Mouse (Mus musculus) CH12.LX (cell line): ENCODE results near the gene Ist1. TPM values are rescaled to one million over a fixed set of nuclear protein-coding genes. Genes with fewer than 3 reads are reported as not detected.
A peak's percentile ranks its signal among the peaks of the same experiment; 100 is the strongest.

Source experiments
- DNase-seq: peaks from one replicate; pipeline ENCODE4 v3.0.0-alpha.2; 2013; ENCODE audit errors: extremely low read depth
- H3K27ac ChIP-seq: 2 replicates; pipeline ENCODE4 v1.5.1; 2012; ENCODE audit warnings: low read depth, mild to moderate bottlenecking, control low read depth, moderate library complexity; ENCODE audit not compliant: insufficient read depth
- H3K27me3 ChIP-seq: replicated peaks from 2 replicates; pipeline ENCODE3; 2012; ENCODE audit warnings: inconsistent platforms
- H3K36me3 ChIP-seq, 2 experiments: replicated peaks in 1 of 2; 2 replicates each; pipeline versions ENCODE3 to v1.6.1; 2012; ENCODE audit warnings: inconsistent platforms in 1 of 2, low read length in 1 of 2, mild to moderate bottlenecking in 1 of 2, mixed read lengths in 1 of 2, moderate library complexity in 1 of 2; ENCODE audit not compliant: control insufficient read depth in 1 of 2, insufficient read depth in 1 of 2
- H3K4me1 ChIP-seq, 2 experiments: 2 replicates each; pipeline ENCODE4 v1.6.1; 2012; ENCODE audit warnings: inconsistent platforms in 1 of 2, moderate library complexity in 1 of 2; ENCODE audit not compliant: insufficient read depth in 2 of 2, control insufficient read depth in 1 of 2
- H3K4me2 ChIP-seq: 2 replicates; pipeline ENCODE4 v1.6.1; 2012; ENCODE audit warnings: low read depth, mild to moderate bottlenecking, control low read depth; ENCODE audit not compliant: poor library complexity, insufficient read depth, severe bottlenecking
- H3K4me3 ChIP-seq, 3 experiments: fragments of 150-350 bp in 1 of 3; sonication (generic) in 1 of 3; replicated peaks in 1 of 3; 2 replicates each; pipeline versions ENCODE3 to v1.5.1; 2011 to 2012; ENCODE audit warnings: low read depth in 2 of 3, low read length in 2 of 3, mild to moderate bottlenecking in 2 of 3, moderate library complexity in 2 of 3, control low read depth in 1 of 3, improper control_type of control experiment in 1 of 3, inconsistent platforms in 1 of 3, mixed read lengths in 1 of 3; ENCODE audit not compliant: poor library complexity in 1 of 3
- H3K79me2 ChIP-seq: replicated peaks from 2 replicates; pipeline ENCODE4 v1.6.1; 2012; ENCODE audit warnings: mild to moderate bottlenecking, moderate library complexity; ENCODE audit not compliant: control insufficient read depth, poor library complexity, insufficient read depth, severe bottlenecking; ENCODE audit errors: extremely low read depth
- H3K9ac ChIP-seq: 2 replicates; pipeline ENCODE4 v1.6.1; 2012; ENCODE audit warnings: low read depth, mild to moderate bottlenecking, control low read depth, moderate library complexity; ENCODE audit not compliant: insufficient read depth
- H3K9me3 ChIP-seq: replicated peaks from 2 replicates; pipeline ENCODE3; 2012; ENCODE audit warnings: low read length, inconsistent platforms, mixed read lengths
- CHD1 ChIP-seq: IDR thresholded peaks from 2 replicates; pipeline ENCODE4 v1.6.1; 2012; ENCODE audit warnings: low read depth, low read length, improper control_type of control experiment, inconsistent platforms
- CHD2 ChIP-seq: IDR thresholded peaks from 2 replicates; pipeline ENCODE4 v1.6.1; 2011; ENCODE audit warnings: low read length, improper control_type of control experiment
- CTCF ChIP-seq, 2 experiments: IDR thresholded peaks in 1 of 2; conservative IDR thresholded peaks in 1 of 2; 2 replicates each; pipeline ENCODE4 v1.5.1; 2011 to 2012; ENCODE audit warnings: low read depth in 2 of 2, low read length in 2 of 2, improper control_type of control experiment in 1 of 2, inconsistent platforms in 1 of 2, mild to moderate bottlenecking in 1 of 2, moderate library complexity in 1 of 2
- ELF1 ChIP-seq: IDR thresholded peaks from 2 replicates; pipeline ENCODE4 v1.6.1; 2014; ENCODE audit warnings: low read depth, mild to moderate bottlenecking, inconsistent platforms, low read length, improper control_type of control experiment
- EP300 ChIP-seq: IDR thresholded peaks from 2 replicates; pipeline ENCODE4 v1.6.1; 2011; ENCODE audit warnings: low read length, improper control_type of control experiment
- ETS1 ChIP-seq: conservative IDR thresholded peaks from 2 replicates; pipeline ENCODE4 v1.6.1; 2012; ENCODE audit warnings: low read depth, mild to moderate bottlenecking, inconsistent platforms, low read length, improper control_type of control experiment, moderate library complexity
- KAT2A ChIP-seq: IDR thresholded peaks from 2 replicates; pipeline ENCODE4 v1.6.1; 2012; ENCODE audit warnings: low read length, improper control_type of control experiment, inconsistent platforms; ENCODE audit not compliant: insufficient replicate concordance
- MAFK ChIP-seq: IDR thresholded peaks from 2 replicates; pipeline ENCODE4 v1.6.1; 2011; ENCODE audit warnings: low read length, improper control_type of control experiment; ENCODE audit not compliant: insufficient replicate concordance
- MAX ChIP-seq: IDR thresholded peaks from 2 replicates; pipeline ENCODE4 v1.6.1; 2011; ENCODE audit warnings: low read length, improper control_type of control experiment
- MAZ ChIP-seq: IDR thresholded peaks from 2 replicates; pipeline ENCODE4 v1.6.1; 2012; ENCODE audit warnings: low read depth, mild to moderate bottlenecking, inconsistent platforms, low read length, improper control_type of control experiment, moderate library complexity
- MXI1 ChIP-seq: IDR thresholded peaks from 2 replicates; pipeline ENCODE4 v1.6.1; 2011; ENCODE audit warnings: mild to moderate bottlenecking, low read depth, low read length, improper control_type of control experiment
- NRF1 ChIP-seq: IDR thresholded peaks from 2 replicates; pipeline ENCODE4 v1.6.1; 2014; ENCODE audit warnings: low read depth, mild to moderate bottlenecking, inconsistent platforms, low read length, improper control_type of control experiment, moderate library complexity
- PAX5 ChIP-seq: IDR thresholded peaks from 2 replicates; pipeline ENCODE4 v1.6.1; 2012; ENCODE audit warnings: low read length, inconsistent platforms, mixed read lengths
- POLR2A ChIP-seq: IDR thresholded peaks from 2 replicates; pipeline ENCODE4 v1.6.1; 2011; ENCODE audit warnings: low read depth, mild to moderate bottlenecking, improper control_type of control experiment, low read length
- RAD21 ChIP-seq: IDR thresholded peaks from 2 replicates; pipeline ENCODE4 v1.6.1; 2011; ENCODE audit warnings: low read depth, mild to moderate bottlenecking, low read length, improper control_type of control experiment, moderate library complexity
- TBP ChIP-seq: conservative IDR thresholded peaks from 2 replicates; pipeline ENCODE4 v1.6.1; 2011; ENCODE audit warnings: low read depth, low read length, improper control_type of control experiment
- TCF12 ChIP-seq: IDR thresholded peaks from 2 replicates; pipeline ENCODE4 v1.6.1; 2014; ENCODE audit warnings: low read depth, mild to moderate bottlenecking, inconsistent platforms, low read length, improper control_type of control experiment
- USF2 ChIP-seq: conservative IDR thresholded peaks from 2 replicates; pipeline ENCODE4 v1.6.1; 2011; ENCODE audit warnings: low read depth, low read length, improper control_type of control experiment
- ZC3H11A ChIP-seq: IDR thresholded peaks from 2 replicates; pipeline ENCODE4 v1.6.1; 2012; ENCODE audit warnings: low read depth, mild to moderate bottlenecking, inconsistent platforms, low read length, improper control_type of control experiment
- ZKSCAN1 ChIP-seq: IDR thresholded peaks from 2 replicates; pipeline ENCODE4 v1.6.1; 2012; ENCODE audit warnings: low read depth, inconsistent platforms, low read length, improper control_type of control experiment, borderline replicate concordance
- ZMIZ1 ChIP-seq: IDR thresholded peaks from 2 replicates; pipeline ENCODE4 v1.6.1; 2012; ENCODE audit warnings: low read depth, mild to moderate bottlenecking, inconsistent platforms, low read length, improper control_type of control experiment
- ZNF384 ChIP-seq: IDR thresholded peaks from 2 replicates; pipeline ENCODE4 v1.6.1; 2012; ENCODE audit warnings: low read depth, low read length, improper control_type of control experiment, inconsistent platforms
- dilution Hi-C: fragments of 300-500 bp; cut with MboI; formaldehyde crosslinking; loops from 2 replicates; pipeline ENCODE4 v1.14.3; 2020; ENCODE audit warnings: low sequenced_read_pairs; ENCODE audit not compliant: extremely low pct_unique_long_range_greater_than_20kb, extremely low pct_ligation_motif_present
- in situ Hi-C: fragments of 300-500 bp; cut with MboI; formaldehyde crosslinking; loops from 3 replicates; pipeline ENCODE4 v1.14.3; 2019; ENCODE audit warnings: low sequenced_read_pairs, low pct_ligation_motif_present, low pct_unique_long_range_greater_than_20kb, mixed read lengths
- polyA plus RNA-seq: library from polyadenylated mRNA; unstranded; fragments of >175 nt; gene quantifications from 2 replicates; pipeline ENCODE4 v1.2.1, GENCODE M21; 2012; ENCODE audit warnings: low read depth; ENCODE audit not compliant: insufficient read length
- total RNA-seq, 2 experiments: library from RNA; depleted of rRNA; stranded (reverse); fragments of 300-350 nt in 1 of 2; fragments of >200 nt in 1 of 2; gene quantifications; 2 replicates each; pipeline ENCODE4 v1.2.3; 2012 to 2014

The Ist1 gene
- total and polyA plus RNA-seq, 3 experiments, result 38.2 to 57.2 (median 53.1) TPM

DNA sequence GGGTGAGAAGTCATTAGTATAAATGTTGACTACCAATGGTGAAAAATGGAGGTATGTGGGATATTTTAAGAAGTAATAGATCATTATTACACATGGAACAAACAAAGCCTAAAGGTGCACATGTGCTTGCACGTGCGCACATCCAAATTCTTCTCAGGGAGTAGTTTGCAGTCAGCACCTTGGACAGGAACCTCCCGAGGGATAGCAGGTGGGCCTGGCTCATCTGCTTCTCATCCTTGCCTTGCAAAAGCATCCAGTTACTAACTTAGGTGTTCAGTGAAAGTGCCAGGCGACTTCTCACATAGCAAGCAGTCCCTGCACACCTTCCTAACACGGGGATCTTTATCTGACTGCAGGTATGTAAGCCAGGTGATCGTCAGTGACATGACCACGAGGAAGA, 52.6 kb downstream of the Ist1 start:
- no peaks in the 10 kb centered on the region for H3K27me3 ChIP-seq
- no peaks in the 10 kb centered on the region for H3K79me2 ChIP-seq
- TF ChIP-seq ELF1 (no peak), ETS1 (no peak), MAZ (no peak), KAT2A (no peak), MAFK (no peak), TCF12 (no peak), MXI1 (no peak), NRF1 (no peak), RAD21 (no peak), CHD2 (no peak), CHD1 (no peak), POLR2A (no peak), MAX (no peak), ZKSCAN1 (no peak), ZC3H11A (no peak), ZNF384 (no peak), CTCF (conservative IDR thresholded peaks at IDR 0.05 in 1 of 2, IDR thresholded peaks at IDR 0.05 in 1 of 2; ENCODE audit: low read depth in 2 of 2, low read length in 2 of 2) (no peak), EP300 (no peak), TBP (no peak), PAX5 (no peak)
- in situ Hi-C loops (no loop called here), dilution Hi-C loops (no loop called here)
- no peaks in the 10 kb centered on the region for H3K9me3 ChIP-seq
- H3K4me1 ChIP-seq, result peaks cover 0 to 11% of the 10 kb centered on the region in 2 experiments; a peak in 3 of 4 replicates
- DNase-seq, result no peak
- H3K27ac ChIP-seq, result no peak overlapping the region
- no peak overlapping the region for H3K4me3 ChIP-seq
- no peak overlapping the region for H3K4me2 ChIP-seq
- H3K36me3 ChIP-seq, result peaks cover 35 to 75% of the 10 kb centered on the region in 2 experiments
- H3K9ac ChIP-seq, result no peak overlapping the region

- Histone ChIP-seq H3K4me1 (peaks cover 0 to 11% of the 10 kb centered on the region in 2 experiments; a peak in 3 of 4 replicates), H3K27ac (no peak overlapping the region), H3K79me2 (no peaks in the 10 kb centered on the region), H3K9ac (no peak overlapping the region), H3K4me2 (no peak overlapping the region)
- DNase-seq, result peak; percentile 56
- dilution Hi-C loops (no loop called here), in situ Hi-C loops (no loop called here)
- TF ChIP-seq ZMIZ1 (no peak), USF2 (no peak), CTCF (conservative IDR thresholded peaks at IDR 0.05 in 1 of 2, IDR thresholded peaks at IDR 0.05 in 1 of 2; ENCODE audit: low read depth in 2 of 2, low read length in 2 of 2) (peak in 1 of 2 experiments; percentile 7; a peak in 1 of 4 replicates)
- TF ChIP-seq, all 38 proteins: peak for 1
- Histone ChIP-seq H3K36me3 (peaks cover 35 to 78% of the 10 kb centered on the region in 2 experiments), H3K4me3 (no peak overlapping the region), H3K27me3 (no peaks in the 10 kb centered on the region), H3K9me3 (no peaks in the 10 kb centered on the region)
Observed at GRCm38 (mm10) chr8:109638851-109639250, 54.2 kb downstream of the Ist1 start.
